Mouse (Mus musculus) kidney, postnatal 0 days (tissue): ENCODE results near the gene Lmo7. TPM values are rescaled to one million over a fixed set of nuclear protein-coding genes. Genes with fewer than 3 reads are reported as not detected.

Experiments
- ATAC-seq: fragments of 200-750 bp; cut with Nextera tagmentation; replicated peaks from 2 replicates; pipeline ENCODE4 v1.8.0; 2017; ENCODE audit warnings: low read depth, moderate number of reproducible peaks, moderate TSS enrichment, moderate library complexity; ENCODE audit not compliant: low FRiP score
- DNase-seq: peaks from one replicate; pipeline ENCODE4 v3.0.0-alpha.2; 2016; ENCODE audit warnings: low spot score
- H3K27ac ChIP-seq: fragments of 300-500 bp; sonication (generic); 2 replicates; pipeline ENCODE4 v1.5.1; 2014; ENCODE audit warnings: mild to moderate bottlenecking
- H3K27me3 ChIP-seq: fragments of 300-500 bp; sonication (generic); 2 replicates; pipeline ENCODE4 v1.6.1; 2014; ENCODE audit warnings: low read length, mixed read lengths; ENCODE audit not compliant: insufficient read depth
- H3K36me3 ChIP-seq: fragments of 300-500 bp; sonication (generic); 2 replicates; pipeline ENCODE4 v1.6.1; 2014; ENCODE audit warnings: low read length, mixed read lengths; ENCODE audit not compliant: insufficient read depth
- H3K4me1 ChIP-seq: fragments of 300-500 bp; sonication (generic); replicated peaks from 2 replicates; pipeline ENCODE4 v1.6.1; 2014; ENCODE audit warnings: antibody characterized with exemption, low read length, mixed read lengths; ENCODE audit not compliant: insufficient read depth
- H3K4me2 ChIP-seq: fragments of 300-500 bp; sonication (generic); 2 replicates; pipeline ENCODE4 v1.6.1; 2014; ENCODE audit warnings: mild to moderate bottlenecking, low read length, moderate library complexity, mixed read lengths
- H3K4me3 ChIP-seq: fragments of 300-500 bp; sonication (generic); replicated peaks from 2 replicates; pipeline ENCODE4 v1.5.1; 2014; ENCODE audit warnings: low read depth, low read length
- H3K9ac ChIP-seq: fragments of 300-500 bp; sonication (generic); 2 replicates; pipeline ENCODE4 v1.6.1; 2014; ENCODE audit warnings: low read depth, low read length
- H3K9me3 ChIP-seq: fragments of 300-500 bp; sonication (generic); replicated peaks from 2 replicates; pipeline ENCODE4 v1.6.1; 2016; ENCODE audit warnings: low read length, inconsistent platforms, mixed read lengths
- CTCF ChIP-seq: IDR thresholded peaks from 2 replicates; pipeline ENCODE4 v1.5.1; 2016; ENCODE audit warnings: antibody characterized with exemption, low read depth, mild to moderate bottlenecking, moderate library complexity
- WGBS: fragments of 180-500 bp; shearing (Covaris S2); extraction: QIAGEN DNeasy Blood & Tissue Kit; methylation state at CpG from one replicate; pipeline ENCODE4 v1.1.7; 2014; 5-methylcytosine and 5-hydroxymethylcytosine counted together
- polyA plus RNA-seq: library from polyadenylated mRNA; unstranded; fragments of >200 nt; fragmentation: Nextera tagmentation; extraction: Ambion mirVana; gene quantifications from 2 replicates; pipeline ENCODE4 v1.2.1, GENCODE M21; 2015

The Lmo7 gene
- polyA plus RNA-seq, 1 experiment from 2014 or later = 14.2 TPM

DNA sequence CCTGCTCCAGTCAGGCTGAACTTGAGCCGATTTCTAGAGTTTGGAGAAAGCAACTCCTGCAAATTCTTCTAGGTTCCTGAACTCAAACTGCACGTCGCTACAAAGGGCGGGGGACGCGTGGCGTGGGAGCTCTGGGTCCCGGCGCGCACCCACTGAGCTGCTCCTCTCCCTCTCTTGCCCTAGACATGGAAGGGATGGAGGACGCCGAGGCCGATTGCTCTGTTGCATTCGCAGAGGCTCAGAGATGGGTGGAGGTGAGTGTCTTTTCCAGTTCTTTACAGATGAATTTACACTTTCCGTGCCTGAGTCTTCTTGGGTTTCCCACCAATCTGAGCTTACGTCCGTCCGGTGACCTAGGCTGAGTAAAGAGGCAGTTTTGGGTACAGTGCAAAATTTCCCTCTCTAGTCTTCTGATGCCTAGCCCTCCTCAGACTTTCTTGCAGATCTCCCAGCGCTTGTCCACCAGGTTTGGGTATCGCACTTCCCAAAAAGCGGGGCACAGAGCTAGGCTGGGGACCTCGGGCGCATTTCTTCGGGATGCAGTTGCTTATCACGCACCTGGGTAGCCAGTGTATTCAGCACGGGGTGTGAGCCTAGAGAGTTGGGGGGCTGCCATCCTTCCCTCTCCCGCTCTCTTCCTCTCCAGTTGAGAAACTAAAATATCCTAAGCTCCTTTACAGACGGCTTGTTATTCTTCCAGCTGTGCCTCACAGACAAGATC, 375 bp downstream of the Lmo7 start:
- no peak for DNase-seq
- 2% methylated on average over 28 of the region's 28 CpGs for WGBS

DNA sequence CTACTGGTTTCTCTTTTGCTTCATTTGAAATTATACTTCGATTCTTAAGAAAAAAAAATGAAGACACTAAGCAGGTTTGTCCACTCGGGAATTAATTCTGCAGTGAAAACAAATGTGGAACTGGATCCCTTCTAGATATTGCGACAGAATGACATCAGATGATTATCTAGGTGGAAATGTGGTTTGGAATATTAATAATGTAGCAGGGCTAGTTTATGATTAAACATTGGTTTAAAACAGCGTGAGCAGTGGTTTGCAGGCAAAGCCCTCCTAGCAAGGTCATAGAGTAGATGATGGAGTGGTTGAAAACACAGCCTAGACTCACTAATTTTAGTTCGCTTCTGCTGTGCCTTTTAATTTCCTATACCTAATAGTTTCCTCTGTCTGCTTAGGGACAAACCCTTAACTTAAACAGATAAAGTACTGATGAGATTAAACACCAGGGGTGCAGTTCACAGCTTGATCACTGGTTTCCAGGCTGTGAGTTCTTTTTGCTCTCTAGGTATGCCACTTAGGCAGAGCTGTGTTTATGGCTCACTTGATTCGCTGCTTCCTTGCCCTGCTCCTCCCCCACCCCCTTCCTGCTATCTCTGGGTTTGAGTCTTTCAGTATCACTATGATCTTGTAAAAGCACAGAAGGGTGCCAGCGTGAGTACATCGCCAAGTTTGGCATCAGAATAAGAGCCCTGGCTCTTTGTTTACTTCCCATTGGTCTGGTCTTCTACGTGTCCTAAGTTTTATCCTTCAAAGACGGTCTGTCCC, 4.0 kb downstream of the Lmo7 start:
- Histone ChIP-seq H3K36me3 (no peaks in the 10 kb centered on the region), H3K4me3 (no peak overlapping the region), H3K4me1 (0 out of 2 replicates have a peak, but pooled peaks cover 7% of the 10 kb centered on the region), H3K9me3 (no peaks in the 10 kb centered on the region), H3K27me3 (no peaks in the 10 kb centered on the region), H3K4me2 (peak overlapping the region; percentile 25; the same call in 1 of the 2 replicates), H3K9ac (no peak overlapping the region), H3K27ac (peak overlapping the region; percentile 2; the same call in 1 of the 2 replicates)
- DNase-seq = no peak
- WGBS = 26% methylated on average over 10 of the region's 10 CpGs
- no peak for TF ChIP-seq CTCF
- ATAC-seq = no peak

More for the DNA sequence above, 375 bp downstream of the Lmo7 start:
- peak overlapping the region; percentile 70 for H3K4me3 ChIP-seq
- H3K27ac ChIP-seq = peak overlapping the region; percentile 82; the same call in 1 of the 2 replicates
- peak; percentile 44 for ATAC-seq
- H3K4me1 ChIP-seq = 0 out of 2 replicates have a peak, but pooled peaks cover 10% of the 10 kb centered on the region
- no peaks in the 10 kb centered on the region for H3K36me3 ChIP-seq
- no peak for TF ChIP-seq CTCF
- H3K4me2 ChIP-seq = peak overlapping the region; percentile 96
- peak overlapping the region; percentile 65 for H3K9ac ChIP-seq
- no peaks in the 10 kb centered on the region for H3K27me3 ChIP-seq
- no peaks in the 10 kb centered on the region for H3K9me3 ChIP-seq

DNA sequence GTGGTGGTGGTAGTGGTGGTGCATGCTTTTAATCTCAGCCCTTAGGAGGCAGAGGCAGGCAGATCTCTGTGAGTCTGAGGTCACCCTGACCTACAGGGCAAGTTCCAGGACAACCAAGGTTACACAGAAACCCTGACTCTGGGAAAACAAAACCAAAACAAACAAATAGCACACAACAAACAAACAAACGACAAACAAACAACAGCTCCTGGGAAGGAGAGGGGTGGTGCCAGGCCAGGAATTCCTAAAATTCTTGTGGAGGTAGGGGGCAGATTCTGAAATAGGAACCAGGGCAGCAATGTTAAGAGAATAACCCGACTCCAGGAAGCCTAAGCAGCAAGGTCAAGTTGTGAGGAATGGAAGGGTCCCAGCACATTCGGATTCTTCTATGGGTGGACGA, 7.7 kb downstream of the Lmo7 start:
- Histone ChIP-seq H3K4me3 (no peak overlapping the region), H3K4me2 (no peak overlapping the region), H3K4me1 (no peaks in the 10 kb centered on the region), H3K27me3 (no peaks in the 10 kb centered on the region), H3K27ac (no peak overlapping the region), H3K9ac (no peak overlapping the region), H3K36me3 (no peaks in the 10 kb centered on the region), H3K9me3 (no peaks in the 10 kb centered on the region)
- ATAC-seq (no peak), DNase-seq (no peak)
- no peak for TF ChIP-seq CTCF
- whole genome bisulfite sequencing = 83% methylated on average over 4 of the region's 4 CpGs

DNA sequence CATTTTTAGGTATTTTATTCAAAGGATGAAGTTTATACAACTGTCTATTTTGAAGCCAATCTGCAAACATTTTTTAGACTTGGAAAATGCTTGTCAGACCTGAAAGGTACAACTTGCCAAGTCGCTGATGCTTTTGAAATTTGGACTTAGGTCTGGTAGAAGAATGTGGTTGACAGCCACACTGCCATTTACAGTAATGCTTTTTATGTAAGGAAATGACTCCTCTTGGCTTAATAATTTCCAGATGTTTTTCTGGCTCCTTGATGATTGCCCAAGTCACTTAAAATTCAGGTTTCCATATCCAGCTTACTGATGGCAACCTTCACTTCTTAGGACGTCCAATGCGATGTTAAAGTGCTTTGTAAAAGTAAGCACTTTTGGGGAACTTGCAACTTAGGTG, 16.9 kb downstream of the Lmo7 start:
- Histone ChIP-seq H3K4me3 (no peak overlapping the region), H3K4me2 (no peak overlapping the region), H3K27me3 (no peaks in the 10 kb centered on the region), H3K4me1 (0 out of 2 replicates have a peak, but pooled peaks cover 7% of the 10 kb centered on the region), H3K9me3 (no peaks in the 10 kb centered on the region), H3K9ac (no peak overlapping the region), H3K27ac (no peak overlapping the region), H3K36me3 (no peaks in the 10 kb centered on the region)
- DNase-seq = peak; percentile 11
- 58% methylated on average over 3 of the region's 3 CpGs for WGBS
- TF ChIP-seq CTCF = no peak
- no peak for ATAC-seq

DNA sequence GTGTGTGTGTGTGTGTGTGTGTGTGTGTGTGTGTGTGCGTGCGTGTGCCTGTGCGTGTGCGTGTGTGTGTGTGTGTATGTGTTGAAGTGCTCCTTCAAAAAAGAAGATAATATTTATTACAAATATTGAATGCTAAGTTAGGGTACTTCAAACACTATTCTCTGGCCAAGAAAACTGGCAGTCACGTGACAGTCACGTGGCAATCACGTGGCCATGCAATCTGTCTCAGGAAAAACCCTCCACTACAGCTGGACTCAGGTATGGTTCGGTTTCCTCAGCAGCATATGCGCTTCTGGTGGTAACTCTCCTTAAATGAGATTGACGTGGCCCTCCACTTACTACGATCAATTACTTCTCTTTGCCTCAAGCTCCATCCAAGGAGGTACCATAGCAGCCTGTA, 18.1 kb downstream of the Lmo7 start:
- no peak for TF ChIP-seq CTCF

DNA sequence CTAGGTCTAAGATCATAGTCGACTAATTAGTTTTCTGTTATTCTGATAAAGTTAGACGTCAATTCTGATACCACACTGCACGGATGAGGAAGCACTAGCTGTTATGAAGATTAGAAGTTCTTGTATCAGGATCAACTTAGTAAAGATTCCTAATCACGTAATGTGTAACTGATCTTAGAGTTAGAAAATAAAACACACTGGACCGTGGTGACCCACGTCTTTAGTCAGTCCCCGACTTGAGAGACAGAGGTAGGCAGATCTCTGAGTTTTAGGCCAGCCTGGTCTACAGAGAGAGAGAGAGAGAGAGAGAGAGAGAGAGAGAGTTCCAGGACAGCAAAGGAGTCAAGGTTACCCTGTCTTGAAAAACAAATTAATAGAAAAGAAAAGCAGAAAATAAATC, 18.7 kb downstream of the Lmo7 start:
- Histone ChIP-seq H3K4me3 (no peak overlapping the region), H3K27me3 (no peaks in the 10 kb centered on the region), H3K27ac (no peak overlapping the region), H3K9ac (no peak overlapping the region), H3K4me2 (no peak overlapping the region), H3K36me3 (no peaks in the 10 kb centered on the region), H3K9me3 (no peaks in the 10 kb centered on the region), H3K4me1 (0 out of 2 replicates have a peak, but pooled peaks cover 7% of the 10 kb centered on the region)
- DNase-seq (no peak), ATAC-seq (no peak)
- 52% methylated on average over 7 of the region's 7 CpGs for WGBS
- no peak for TF ChIP-seq CTCF

More for the DNA sequence above, 18.1 kb downstream of the Lmo7 start:
- ATAC-seq = no peak
- no peak overlapping the region for H3K4me2 ChIP-seq
- no peaks in the 10 kb centered on the region for H3K36me3 ChIP-seq
- 91% methylated on average over 11 of the region's 11 CpGs for WGBS
- H3K4me1 ChIP-seq = 0 out of 2 replicates have a peak, but pooled peaks cover 7% of the 10 kb centered on the region
- H3K4me3 ChIP-seq = no peak overlapping the region
- no peaks in the 10 kb centered on the region for H3K27me3 ChIP-seq
- no peak overlapping the region for H3K27ac ChIP-seq
- no peak overlapping the region for H3K9ac ChIP-seq
- no peaks in the 10 kb centered on the region for H3K9me3 ChIP-seq
- DNase-seq = no peak
